Mouse (Mus musculus): ENCODE data around the gene Ifit3b. TPM values are rescaled to one million over a fixed set of nuclear protein-coding genes. Genes with fewer than 3 reads are reported as not detected.
"Not testable (repeated sequence)": the region's sequence is repeated elsewhere in the genome, so short reads cannot be mapped to it uniquely, and the experiment has no call there.

Gene Ifit3b
- polyA plus RNA-seq, 1 experiment from 2014 or later = 0.34 TPM

- not testable (repeated sequence) for H3K4me3 ChIP-seq
Observed at GRCm38 (mm10) chr19:34612243-34613001, 4.7 kb downstream of the Ifit3b start.

GRCm38 (mm10) chr19:34620871-34621270, 13.1 kb downstream of the Ifit3b start:
- H3K9ac ChIP-seq = no peak overlapping the region
- H3K4me3 ChIP-seq = no peak overlapping the region
- no peak for ATAC-seq (replicated peaks; ENCODE audit: insufficient number of reproducible peaks, insufficient read depth, low FRiP score, low read depth)
- H3K4me2 ChIP-seq = no peak overlapping the region
- H3K27me3 ChIP-seq = no peaks in the 10 kb centered on the region
- H3K9me3 ChIP-seq (replicated peaks) = no peaks in the 10 kb centered on the region
- no peaks in the 10 kb centered on the region for H3K4me1 ChIP-seq (replicated peaks)
- no peaks in the 10 kb centered on the region for H3K36me3 ChIP-seq
- H3K27ac ChIP-seq = no peak overlapping the region
- 88% methylated on average over 5 of the region's 5 CpGs for WGBS

More at GRCm38 (mm10) chr19:34612243-34613001, 4.7 kb downstream of the Ifit3b start:
- H3K36me3 ChIP-seq; H3K9me3 ChIP-seq (replicated peaks); H3K9ac ChIP-seq; H3K27ac ChIP-seq; H3K4me1 ChIP-seq (replicated peaks); H3K27me3 ChIP-seq; H3K4me2 ChIP-seq; ATAC-seq (replicated peaks; ENCODE audit: insufficient number of reproducible peaks, insufficient read depth, low FRiP score, low read depth): not testable (repeated sequence)
- WGBS = 63% methylated on average over 6 of the region's 11 CpGs

- no peaks in the 10 kb centered on the region for H3K36me3 ChIP-seq
- H3K4me1 ChIP-seq (replicated peaks) = no peaks in the 10 kb centered on the region
- 87% methylated on average over 6 of the region's 6 CpGs for WGBS
- H3K4me2 ChIP-seq = no peak overlapping the region
- no peaks in the 10 kb centered on the region for H3K27me3 ChIP-seq
- no peak overlapping the region for H3K4me3 ChIP-seq
- no peaks in the 10 kb centered on the region for H3K9me3 ChIP-seq (replicated peaks)
- H3K9ac ChIP-seq = no peak overlapping the region
- no peak overlapping the region for H3K27ac ChIP-seq
- ATAC-seq (replicated peaks; ENCODE audit: insufficient number of reproducible peaks, insufficient read depth, low FRiP score, low read depth) = no peak
Observed at GRCm38 (mm10) chr19:34623781-34624180, 16.0 kb downstream of the Ifit3b start.

- Histone ChIP-seq H3K36me3 (no peaks in the 10 kb centered on the region), H3K4me1 (replicated peaks) (no peaks in the 10 kb centered on the region), H3K4me3 (no peak overlapping the region), H3K27me3 (no peaks in the 10 kb centered on the region), H3K9ac (no peak overlapping the region), H3K9me3 (replicated peaks) (no peaks in the 10 kb centered on the region), H3K4me2 (no peak overlapping the region), H3K27ac (no peak overlapping the region)
- ATAC-seq (replicated peaks; ENCODE audit: insufficient number of reproducible peaks, insufficient read depth, low FRiP score, low read depth) = no peak
- 71% methylated on average over 4 of the region's 4 CpGs for WGBS
Observed at GRCm38 (mm10) chr19:34624663-34625062, 16.9 kb downstream of the Ifit3b start.

- no peak overlapping the region for H3K27ac ChIP-seq
- no peaks in the 10 kb centered on the region for H3K4me1 ChIP-seq (replicated peaks)
- no peak overlapping the region for H3K4me2 ChIP-seq
- H3K9ac ChIP-seq = no peak overlapping the region
- H3K36me3 ChIP-seq = no peaks in the 10 kb centered on the region
- no peaks in the 10 kb centered on the region for H3K9me3 ChIP-seq (replicated peaks)
- WGBS = 65% methylated on average over 2 of the region's 2 CpGs
- no peak overlapping the region for H3K4me3 ChIP-seq
- ATAC-seq (replicated peaks; ENCODE audit: insufficient number of reproducible peaks, insufficient read depth, low FRiP score, low read depth) = no peak
- H3K27me3 ChIP-seq = no peaks in the 10 kb centered on the region
Observed at GRCm38 (mm10) chr19:34627496-34627895, 19.7 kb downstream of the Ifit3b start.

- H3K9me3 ChIP-seq (replicated peaks) = no peaks in the 10 kb centered on the region
- no peak overlapping the region for H3K4me3 ChIP-seq
- no peak for ATAC-seq (replicated peaks; ENCODE audit: insufficient number of reproducible peaks, insufficient read depth, low FRiP score, low read depth)
- H3K4me2 ChIP-seq = no peak overlapping the region
- H3K9ac ChIP-seq = no peak overlapping the region
- no peaks in the 10 kb centered on the region for H3K4me1 ChIP-seq (replicated peaks)
- H3K27ac ChIP-seq = no peak overlapping the region
- no peaks in the 10 kb centered on the region for H3K27me3 ChIP-seq
- H3K36me3 ChIP-seq = no peaks in the 10 kb centered on the region
Observed at GRCm38 (mm10) chr19:34631487-34631886, 23.7 kb downstream of the Ifit3b start.

- Histone ChIP-seq H3K4me2 (no peak overlapping the region), H3K9me3 (replicated peaks) (no peaks in the 10 kb centered on the region), H3K27ac (no peak overlapping the region), H3K27me3 (no peaks in the 10 kb centered on the region), H3K4me3 (no peak overlapping the region), H3K9ac (no peak overlapping the region), H3K36me3 (no peaks in the 10 kb centered on the region), H3K4me1 (replicated peaks) (no peaks in the 10 kb centered on the region)
- no peak for ATAC-seq (replicated peaks; ENCODE audit: insufficient number of reproducible peaks, insufficient read depth, low FRiP score, low read depth)
- WGBS = 51% methylated on average over 2 of the region's 2 CpGs
Observed at GRCm38 (mm10) chr19:34633484-34633883, 25.7 kb downstream of the Ifit3b start.

GRCm38 (mm10) chr19:34636933-34637557, 29.3 kb downstream of the Ifit3b start:
- H3K27ac ChIP-seq = no peak overlapping the region
- WGBS = 4% methylated on average over 3 of the region's 3 CpGs
- no peak for ATAC-seq (replicated peaks; ENCODE audit: insufficient number of reproducible peaks, insufficient read depth, low FRiP score, low read depth)

GRCm38 (mm10) chr19:34640623-34641022, 32.9 kb downstream of the Ifit3b start, which contains the start of the genes Ifit1bl2 and Ifit1:
Ifit1bl2 (minus strand) TSS chr19:34640743.
Ifit1 (plus strand) TSS chr19:34640871.
- Histone ChIP-seq H3K9me3 (replicated peaks) (no peaks in the 10 kb centered on the region), H3K9ac (no peak within 1 kb of the TSS), H3K36me3 (no peaks in the 10 kb centered on the region), H3K4me1 (replicated peaks) (peaks cover 3% of the 10 kb centered on the region; the same call in 1 of the 2 replicates), H3K4me3 (peak within 1 kb of the TSS; percentile 14), H3K27me3 (no peaks in the 10 kb centered on the region), H3K4me2 (peak within 1 kb of the TSS; percentile 39), H3K27ac (no peak within 1 kb of the TSS)
- ATAC-seq (replicated peaks; ENCODE audit: insufficient number of reproducible peaks, insufficient read depth, low FRiP score, low read depth) = no peak
- 18% methylated on average over 4 of the region's 4 CpGs for WGBS

More at GRCm38 (mm10) chr19:34636933-34637557, 29.3 kb downstream of the Ifit3b start:
- H3K4me2 ChIP-seq = no peak overlapping the region
- no peaks in the 10 kb centered on the region for H3K27me3 ChIP-seq
- no peak overlapping the region for H3K9ac ChIP-seq
- no peaks in the 10 kb centered on the region for H3K36me3 ChIP-seq
- H3K4me1 ChIP-seq (replicated peaks) = peaks cover 3% of the 10 kb centered on the region; the same call in 1 of the 2 replicates
- no peak overlapping the region for H3K4me3 ChIP-seq
- no peaks in the 10 kb centered on the region for H3K9me3 ChIP-seq (replicated peaks)

- Histone ChIP-seq H3K4me1 (replicated peaks) (peaks cover 3% of the 10 kb centered on the region; the same call in 1 of the 2 replicates), H3K9ac (no peak overlapping the region), H3K27ac (no peak overlapping the region), H3K4me2 (no peak overlapping the region), H3K36me3 (no peaks in the 10 kb centered on the region), H3K27me3 (no peaks in the 10 kb centered on the region), H3K4me3 (no peak overlapping the region), H3K9me3 (replicated peaks) (no peaks in the 10 kb centered on the region)
- no peak for ATAC-seq (replicated peaks; ENCODE audit: insufficient number of reproducible peaks, insufficient read depth, low FRiP score, low read depth)
- 56% methylated on average over 5 of the region's 5 CpGs for WGBS
Observed at GRCm38 (mm10) chr19:34642616-34643015, 34.8 kb downstream of the Ifit3b start.

- H3K4me1 ChIP-seq (replicated peaks); H3K36me3 ChIP-seq; H3K4me3 ChIP-seq; H3K9ac ChIP-seq; H3K27me3 ChIP-seq; H3K27ac ChIP-seq; H3K9me3 ChIP-seq (replicated peaks); ATAC-seq (replicated peaks; ENCODE audit: insufficient number of reproducible peaks, insufficient read depth, low FRiP score, low read depth); H3K4me2 ChIP-seq: not testable (repeated sequence)
- WGBS = 84% methylated on average over 8 of the region's 8 CpGs
Observed at GRCm38 (mm10) chr19:34647630-34648029, 39.9 kb downstream of the Ifit3b start.
